Mouse (Mus musculus) embryonic facial prominence, embryonic 11.5 days (tissue): ENCODE results near the gene Sertad3. TPM values are rescaled to one million over a fixed set of nuclear protein-coding genes. Genes with fewer than 3 reads are reported as not detected.

ENCODE experiments used
- ATAC-seq: fragments of 200-750 bp; cut with Nextera tagmentation; replicated peaks from 2 replicates; pipeline ENCODE4 v1.8.0; 2017; ENCODE audit warnings: low read depth; ENCODE audit not compliant: insufficient number of reproducible peaks, low FRiP score, low TSS enrichment
- DNase-seq: peaks from one replicate; pipeline ENCODE4 v3.0.0-alpha.2; 2015; ENCODE audit warnings: low spot score
- H3K27ac ChIP-seq: fragments of 300-500 bp; sonication (generic); replicated peaks from 2 replicates; pipeline ENCODE4 v1.5.1; 2014; ENCODE audit warnings: mild to moderate bottlenecking, low read depth, low read length, control low read depth
- H3K27me3 ChIP-seq: fragments of 300-500 bp; sonication (generic); 2 replicates; pipeline ENCODE4 v1.6.1; 2014; ENCODE audit warnings: mild to moderate bottlenecking, low read length, moderate library complexity, mixed read lengths; ENCODE audit not compliant: control insufficient read depth, insufficient read depth
- H3K36me3 ChIP-seq: fragments of 300-500 bp; sonication (generic); replicated peaks from 2 replicates; pipeline ENCODE4 v1.6.1; 2014; ENCODE audit warnings: low read depth, mild to moderate bottlenecking, low read length, moderate library complexity, mixed read lengths; ENCODE audit not compliant: control insufficient read depth, insufficient read depth
- H3K4me1 ChIP-seq: fragments of 300-500 bp; sonication (generic); 2 replicates; pipeline ENCODE4 v1.6.1; 2014; ENCODE audit warnings: low read length, mixed read lengths; ENCODE audit not compliant: control insufficient read depth, insufficient read depth
- H3K4me2 ChIP-seq: fragments of 300-500 bp; sonication (generic); 2 replicates; pipeline ENCODE4 v1.6.1; 2014; ENCODE audit warnings: low read depth, mild to moderate bottlenecking, control low read depth, low read length, moderate library complexity
- H3K4me3 ChIP-seq: fragments of 300-500 bp; sonication (generic); 2 replicates; pipeline ENCODE4 v1.5.1; 2014; ENCODE audit warnings: low read depth, low read length, control low read depth
- H3K9ac ChIP-seq: fragments of 300-500 bp; sonication (generic); replicated peaks from 2 replicates; pipeline ENCODE4 v1.6.1; 2014; ENCODE audit warnings: mild to moderate bottlenecking, control low read depth, low read length
- H3K9me3 ChIP-seq: fragments of 300-500 bp; sonication (generic); replicated peaks from 2 replicates; pipeline ENCODE4 v1.6.1; 2016; ENCODE audit warnings: mild to moderate bottlenecking, low read length, inconsistent platforms, mixed read lengths; ENCODE audit not compliant: control insufficient read depth
- WGBS: fragments of 180-500 bp; shearing (Covaris S2); extraction: QIAGEN DNeasy Blood & Tissue Kit; methylation state at CpG from one replicate; pipeline ENCODE4 v1.1.7; 2014; 5-methylcytosine and 5-hydroxymethylcytosine counted together
- polyA plus RNA-seq: library from polyadenylated mRNA; unstranded; fragments of >200 nt; fragmentation: Nextera tagmentation; extraction: Ambion mirVana; gene quantifications from 2 replicates; pipeline ENCODE4 v1.2.1, GENCODE M21; 2014

Gene Sertad3
- polyA plus RNA-seq, 1 experiment from 2014 or later = 27.2 TPM

- Histone ChIP-seq H3K4me3 (peak overlapping the region; percentile 51), H3K4me1 (no peaks in the 10 kb centered on the region), H3K27me3 (peaks cover 21% of the 10 kb centered on the region), H3K27ac (no peak overlapping the region), H3K36me3 (no peaks in the 10 kb centered on the region), H3K9me3 (no peaks in the 10 kb centered on the region), H3K4me2 (peak overlapping the region; percentile 96), H3K9ac (peak overlapping the region; percentile 64)
- DNase-seq (no peak), ATAC-seq (no peak)
- WGBS = 1% methylated on average over 18 of the region's 18 CpGs
These were observed 27.5 kb upstream of the Sertad3 start for GRCm38 (mm10) chr7:27446051-27446450.

GRCm38 (mm10) chr7:27446521-27447418 is 26.8 kb upstream of the Sertad3 start:
- H3K36me3 ChIP-seq = no peaks in the 10 kb centered on the region
- no peak overlapping the region for H3K27ac ChIP-seq
- H3K4me3 ChIP-seq = peak overlapping the region; percentile 51
- H3K4me2 ChIP-seq = peak overlapping the region; percentile 96
- H3K9ac ChIP-seq = peak overlapping the region; percentile 64
- no peaks in the 10 kb centered on the region for H3K9me3 ChIP-seq
- H3K4me1 ChIP-seq = no peaks in the 10 kb centered on the region
- H3K27me3 ChIP-seq = peaks cover 21% of the 10 kb centered on the region
- 11% methylated on average over 31 of the region's 53 CpGs for WGBS
- peak; percentile 40 for ATAC-seq
- DNase-seq = no peak

- no peaks in the 10 kb centered on the region for H3K36me3 ChIP-seq
- H3K27me3 ChIP-seq = peaks cover 21% of the 10 kb centered on the region
- DNase-seq = peak; percentile 100
- no peak within 1 kb of the TSS for H3K27ac ChIP-seq
- ATAC-seq = peak; percentile 95
- peak within 1 kb of the TSS; percentile 52 for H3K4me3 ChIP-seq
- H3K9ac ChIP-seq = peak within 1 kb of the TSS; percentile 64
- WGBS = 1% methylated on average over 53 of the region's 54 CpGs
- H3K4me2 ChIP-seq = peak within 1 kb of the TSS; percentile 96
- H3K9me3 ChIP-seq = no peaks in the 10 kb centered on the region
- no peaks in the 10 kb centered on the region for H3K4me1 ChIP-seq
These were observed 25.9 kb upstream of the Sertad3 start, which contains the start of the genes Sptbn4 and Blvrb for GRCm38 (mm10) chr7:27447419-27448286. TSS of gene Sptbn4 (minus strand) at chr7:27447686. TSS of gene Blvrb (plus strand) at chr7:27447978.

GRCm38 (mm10) chr7:27448421-27449206 is 25.0 kb upstream of the Sertad3 start:
- Histone ChIP-seq H3K4me1 (no peaks in the 10 kb centered on the region), H3K9me3 (no peaks in the 10 kb centered on the region), H3K9ac (peak overlapping the region; percentile 62), H3K4me2 (peak overlapping the region; percentile 90), H3K36me3 (no peaks in the 10 kb centered on the region), H3K27ac (no peak overlapping the region), H3K4me3 (peak overlapping the region; percentile 52), H3K27me3 (peaks cover 21% of the 10 kb centered on the region)
- DNase-seq = no peak
- ATAC-seq = no peak
- WGBS = 53% methylated on average over 15 of the region's 15 CpGs

DNA sequence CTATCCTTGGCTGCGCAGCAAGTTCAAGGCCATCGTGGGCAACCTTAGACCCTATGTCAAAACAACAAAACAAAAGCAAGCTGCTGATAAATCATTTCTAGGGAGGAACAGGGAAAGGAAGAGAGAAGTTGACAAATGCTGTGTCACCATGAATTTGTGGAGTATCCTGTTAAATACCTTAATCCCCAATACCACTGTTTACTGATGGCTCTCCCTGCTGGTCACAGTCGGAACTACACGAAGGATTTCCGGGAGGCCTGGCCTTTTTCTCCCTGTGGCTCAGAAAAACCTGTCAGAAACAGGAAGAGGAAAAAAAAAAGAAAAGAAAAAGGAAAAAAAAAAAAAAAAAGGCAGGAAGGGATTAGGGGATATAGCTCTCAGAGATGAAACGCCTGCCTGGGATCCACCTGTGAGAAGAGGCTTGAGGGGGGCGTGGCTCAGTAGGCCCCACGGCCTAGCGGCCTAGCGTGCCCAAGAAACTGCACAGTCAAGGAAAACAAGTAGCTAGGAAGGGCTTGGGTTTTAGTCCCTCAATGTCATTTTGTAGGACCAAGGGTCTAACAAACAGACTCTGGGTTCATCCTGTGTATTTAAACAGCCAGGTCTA is 24.2 kb upstream of the Sertad3 start:
- Histone ChIP-seq H3K9me3 (no peaks in the 10 kb centered on the region), H3K27ac (no peak overlapping the region), H3K27me3 (peaks cover 21% of the 10 kb centered on the region), H3K4me1 (no peaks in the 10 kb centered on the region), H3K4me3 (no peak overlapping the region), H3K9ac (no peak overlapping the region), H3K36me3 (no peaks in the 10 kb centered on the region), H3K4me2 (no peak overlapping the region)
- DNase-seq (peak; percentile 76), ATAC-seq (no peak)
- 59% methylated on average over 10 of the region's 10 CpGs for WGBS

DNA sequence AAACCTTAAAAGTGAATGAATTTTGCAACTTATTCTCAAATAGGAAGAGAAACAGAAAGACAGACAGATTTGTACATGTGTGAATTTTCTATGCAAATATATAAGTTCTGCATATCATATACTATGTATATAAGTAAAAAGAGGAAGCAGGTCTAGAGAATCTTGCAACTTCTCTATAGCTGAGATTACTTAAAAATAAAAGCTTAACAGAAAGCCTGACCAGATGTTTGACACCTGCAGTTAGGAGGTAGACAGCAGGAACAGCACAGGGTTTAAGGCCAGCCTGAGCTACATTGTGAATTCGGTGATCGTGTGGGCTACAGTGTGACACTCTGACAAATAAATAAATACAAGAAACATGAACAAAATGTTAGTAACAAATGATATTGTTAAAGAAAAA is 22.2 kb upstream of the Sertad3 start:
- H3K4me3 ChIP-seq = no peak overlapping the region
- peaks cover 9% of the 10 kb centered on the region for H3K27me3 ChIP-seq
- DNase-seq (no peak), ATAC-seq (no peak)
- no peak overlapping the region for H3K27ac ChIP-seq
- H3K4me1 ChIP-seq = no peaks in the 10 kb centered on the region
- H3K9me3 ChIP-seq = no peaks in the 10 kb centered on the region
- H3K4me2 ChIP-seq = no peak overlapping the region
- WGBS = 95% methylated on average over 2 of the region's 2 CpGs
- no peak overlapping the region for H3K9ac ChIP-seq
- H3K36me3 ChIP-seq = no peaks in the 10 kb centered on the region

- Histone ChIP-seq H3K27me3 (0 out of 2 replicates have a peak, but pooled peaks cover 3% of the 10 kb centered on the region), H3K4me3 (no peak overlapping the region), H3K9ac (no peak overlapping the region), H3K4me1 (no peaks in the 10 kb centered on the region), H3K9me3 (no peaks in the 10 kb centered on the region), H3K4me2 (no peak overlapping the region), H3K36me3 (no peaks in the 10 kb centered on the region), H3K27ac (no peak overlapping the region)
- ATAC-seq = no peak
- 46% methylated on average over 13 of the region's 13 CpGs for WGBS
- no peak for DNase-seq
These were observed 21.3 kb upstream of the Sertad3 start for GRCm38 (mm10) chr7:27452206-27452770.
